Mouse (Mus musculus) erythroblast, embryonic 14.5 days (primary cell): Measurements from ENCODE around the gene Enho.

ENCODE experiments used
- GATA1 ChIP-seq: IDR thresholded peaks from 2 replicates; pipeline ENCODE4 v1.6.1; 2012; ENCODE audit warnings: low read length, inconsistent platforms, mixed read lengths
- TAL1 ChIP-seq: IDR thresholded peaks from 3 replicates; pipeline ENCODE4 v1.6.1; 2012; ENCODE audit warnings: low read length, inconsistent platforms, mixed read lengths

GRCm38 (mm10) chr4:41673186-41673585 lies 33.1 kb upstream of the Enho start:
- no peak for TF ChIP-seq TAL1
- TF ChIP-seq GATA1 = no peak
